Mouse (Mus musculus): ENCODE data around the gene Bcr. TPM values are rescaled to one million over a fixed set of nuclear protein-coding genes. Genes with fewer than 3 reads are reported as not detected.
A peak's percentile ranks its signal among the peaks of the same experiment; 100 is the strongest.

The Bcr gene
- polyA plus RNA-seq, 1 experiment from 2014 or later = 31.1 TPM

DNA sequence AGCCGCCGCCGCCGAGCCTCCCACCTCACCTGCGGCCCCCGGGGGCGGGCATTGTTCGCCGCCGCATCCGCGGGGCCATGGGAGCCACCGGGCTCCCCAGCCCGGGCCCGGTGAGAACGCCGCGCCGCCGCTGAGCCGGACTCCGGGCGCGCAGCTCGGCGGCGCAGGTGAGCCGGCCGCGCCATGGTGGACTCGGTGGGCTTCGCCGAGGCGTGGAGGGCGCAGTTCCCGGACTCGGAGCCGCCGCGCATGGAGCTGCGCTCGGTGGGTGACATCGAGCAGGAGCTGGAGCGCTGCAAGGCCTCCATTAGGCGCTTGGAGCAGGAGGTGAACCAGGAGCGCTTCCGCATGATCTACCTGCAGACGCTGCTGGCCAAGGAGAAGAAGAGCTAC, 447 bp downstream of the Bcr start:
- peak overlapping the region; percentile 90 for H3K4me2 ChIP-seq
- H3K4me3 ChIP-seq (ENCODE audit: low read depth, low read length) = peak overlapping the region; percentile 83
- H3K27ac ChIP-seq (ENCODE audit: low read depth, low read length) = peak overlapping the region; percentile 41; the same call in 1 of the 2 replicates
- H3K36me3 ChIP-seq (ENCODE audit: control insufficient read depth, insufficient read depth, low read length) = no peaks in the 10 kb centered on the region
- WGBS (ENCODE audit: insufficient replicate concordance) = under 1% methylated on average over 39 of the region's 48 CpGs
- peaks cover 35% of the 10 kb centered on the region for H3K4me1 ChIP-seq (ENCODE audit: control insufficient read depth, insufficient read depth, low read length)
- peaks cover 10% of the 10 kb centered on the region for H3K27me3 ChIP-seq (ENCODE audit: control insufficient read depth, insufficient read depth, low read length)
- H3K9ac ChIP-seq (ENCODE audit: low read depth, low read length) = peak overlapping the region; percentile 78
- no peaks in the 10 kb centered on the region for H3K9me3 ChIP-seq (replicated peaks; ENCODE audit: control insufficient read depth, low read length)
- ATAC-seq (replicated peaks; ENCODE audit: insufficient number of reproducible peaks, low FRiP score, low TSS enrichment) = peak; percentile 2; the same call in 1 of the 2 replicates

GRCm38 (mm10) chr10:75061341-75062188, 1.2 kb downstream of the Bcr start:
- 1% methylated on average over 70 of the region's 71 CpGs for WGBS (ENCODE audit: insufficient replicate concordance)
- Histone ChIP-seq H3K36me3 (ENCODE audit: control insufficient read depth, insufficient read depth, low read length) (no peaks in the 10 kb centered on the region), H3K27ac (ENCODE audit: low read depth, low read length) (no peak overlapping the region), H3K4me3 (ENCODE audit: low read depth, low read length) (peak overlapping the region; percentile 83), H3K9me3 (replicated peaks; ENCODE audit: control insufficient read depth, low read length) (no peaks in the 10 kb centered on the region), H3K4me2 (peak overlapping the region; percentile 90), H3K27me3 (ENCODE audit: control insufficient read depth, insufficient read depth, low read length) (peaks cover 10% of the 10 kb centered on the region), H3K4me1 (ENCODE audit: control insufficient read depth, insufficient read depth, low read length) (peaks cover 35% of the 10 kb centered on the region), H3K9ac (ENCODE audit: low read depth, low read length) (peak overlapping the region; percentile 78)
- ATAC-seq (replicated peaks; ENCODE audit: insufficient number of reproducible peaks, low FRiP score, low TSS enrichment) = no peak

DNA sequence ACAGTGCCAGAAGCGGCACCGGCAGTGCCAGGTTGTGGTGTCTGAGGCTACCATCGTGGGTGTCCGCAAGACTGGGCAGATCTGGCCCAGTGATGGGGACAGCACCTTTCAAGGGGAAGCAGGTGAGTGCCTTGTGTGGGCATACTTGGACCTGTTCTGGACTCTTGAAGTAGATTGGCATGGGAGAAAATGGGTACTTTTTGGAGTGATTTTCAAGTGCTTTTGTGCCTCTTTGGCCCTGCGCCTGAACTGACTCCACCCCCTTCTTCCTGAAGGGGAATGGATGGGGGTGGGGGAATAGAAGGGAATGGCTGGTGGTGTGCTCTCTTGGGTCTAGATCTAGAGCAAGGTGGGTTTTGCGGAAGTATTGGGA, 1.8 kb downstream of the Bcr start:
- H3K36me3 ChIP-seq (ENCODE audit: control insufficient read depth, insufficient read depth, low read length) = no peaks in the 10 kb centered on the region
- peak overlapping the region; percentile 83 for H3K4me3 ChIP-seq (ENCODE audit: low read depth, low read length)
- H3K4me1 ChIP-seq (ENCODE audit: control insufficient read depth, insufficient read depth, low read length) = peaks cover 35% of the 10 kb centered on the region
- WGBS (ENCODE audit: insufficient replicate concordance) = 15% methylated on average over 6 of the region's 6 CpGs
- ATAC-seq (replicated peaks; ENCODE audit: insufficient number of reproducible peaks, low FRiP score, low TSS enrichment) = no peak
- peak overlapping the region; percentile 90 for H3K4me2 ChIP-seq
- H3K27ac ChIP-seq (ENCODE audit: low read depth, low read length) = no peak overlapping the region
- H3K9ac ChIP-seq (ENCODE audit: low read depth, low read length) = peak overlapping the region; percentile 78; the same call in 1 of the 2 replicates
- peaks cover 10% of the 10 kb centered on the region for H3K27me3 ChIP-seq (ENCODE audit: control insufficient read depth, insufficient read depth, low read length)
- H3K9me3 ChIP-seq (replicated peaks; ENCODE audit: control insufficient read depth, low read length) = no peaks in the 10 kb centered on the region

DNA sequence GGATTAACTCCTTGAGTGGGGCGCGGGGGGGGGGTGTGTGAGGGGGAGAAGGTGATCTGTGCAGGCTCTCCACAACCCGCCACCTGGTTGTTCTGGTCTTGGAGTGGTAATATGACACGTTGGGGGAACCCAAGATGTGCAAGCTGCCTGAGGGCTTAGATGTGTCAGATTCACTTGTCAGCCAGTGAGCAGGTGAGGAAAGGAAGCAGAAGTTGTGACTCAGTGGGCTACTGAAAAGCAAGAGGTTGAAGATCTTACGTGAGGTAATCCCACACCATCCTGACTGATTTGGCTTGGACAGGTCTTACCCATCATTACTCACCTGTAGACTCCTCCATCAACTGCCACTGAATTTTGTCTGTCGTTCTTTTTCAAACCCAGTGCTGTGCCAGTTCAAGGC, 2.2 kb downstream of the Bcr start:
- Histone ChIP-seq H3K9me3 (replicated peaks; ENCODE audit: control insufficient read depth, low read length) (no peaks in the 10 kb centered on the region), H3K36me3 (ENCODE audit: control insufficient read depth, insufficient read depth, low read length) (no peaks in the 10 kb centered on the region), H3K27ac (ENCODE audit: low read depth, low read length) (no peak overlapping the region), H3K4me3 (ENCODE audit: low read depth, low read length) (peak overlapping the region; percentile 83), H3K27me3 (ENCODE audit: control insufficient read depth, insufficient read depth, low read length) (peaks cover 10% of the 10 kb centered on the region), H3K4me2 (peak overlapping the region; percentile 90), H3K9ac (ENCODE audit: low read depth, low read length) (no peak overlapping the region), H3K4me1 (ENCODE audit: control insufficient read depth, insufficient read depth, low read length) (peaks cover 39% of the 10 kb centered on the region)
- WGBS (ENCODE audit: insufficient replicate concordance) = 44% methylated on average over 6 of the region's 6 CpGs
- no peak for ATAC-seq (replicated peaks; ENCODE audit: insufficient number of reproducible peaks, low FRiP score, low TSS enrichment)

GRCm38 (mm10) chr10:75063301-75063965, 3.0 kb downstream of the Bcr start:
- Histone ChIP-seq H3K4me1 (ENCODE audit: control insufficient read depth, insufficient read depth, low read length) (peaks cover 39% of the 10 kb centered on the region), H3K9ac (ENCODE audit: low read depth, low read length) (0 out of 2 replicates have a peak overlapping the region, but pooled peaks have one; percentile 7), H3K27ac (ENCODE audit: low read depth, low read length) (no peak overlapping the region), H3K4me3 (ENCODE audit: low read depth, low read length) (peak overlapping the region; percentile 83), H3K36me3 (ENCODE audit: control insufficient read depth, insufficient read depth, low read length) (no peaks in the 10 kb centered on the region), H3K27me3 (ENCODE audit: control insufficient read depth, insufficient read depth, low read length) (peaks cover 10% of the 10 kb centered on the region), H3K4me2 (peak overlapping the region; percentile 90), H3K9me3 (replicated peaks; ENCODE audit: control insufficient read depth, low read length) (no peaks in the 10 kb centered on the region)
- ATAC-seq (replicated peaks; ENCODE audit: insufficient number of reproducible peaks, low FRiP score, low TSS enrichment) = no peak
- WGBS (ENCODE audit: insufficient replicate concordance) = 41% methylated on average over 12 of the region's 12 CpGs

DNA sequence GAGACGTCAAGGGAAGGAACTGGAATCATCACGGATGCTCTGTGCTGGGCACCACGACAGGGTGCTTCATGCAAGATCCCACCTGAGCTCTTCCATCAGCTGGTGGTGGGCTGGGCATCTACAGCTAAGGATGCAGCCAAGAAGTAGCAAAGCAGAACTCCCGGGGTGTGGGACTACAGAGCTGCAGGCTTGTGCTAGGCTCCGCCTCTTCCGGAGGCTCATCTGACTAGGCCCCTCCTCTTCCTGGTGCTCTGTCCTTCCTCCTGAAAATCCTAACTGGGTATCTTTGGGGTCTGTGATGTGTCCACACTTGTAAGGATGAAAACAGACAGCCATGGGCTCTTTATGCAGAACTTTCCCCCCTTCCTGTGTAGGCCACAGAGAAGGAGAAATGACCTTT, 5.3 kb downstream of the Bcr start:
- Histone ChIP-seq H3K9me3 (replicated peaks; ENCODE audit: control insufficient read depth, low read length) (no peaks in the 10 kb centered on the region), H3K4me3 (ENCODE audit: low read depth, low read length) (no peak overlapping the region), H3K27ac (ENCODE audit: low read depth, low read length) (no peak overlapping the region), H3K27me3 (ENCODE audit: control insufficient read depth, insufficient read depth, low read length) (peaks cover 10% of the 10 kb centered on the region), H3K36me3 (ENCODE audit: control insufficient read depth, insufficient read depth, low read length) (no peaks in the 10 kb centered on the region), H3K9ac (ENCODE audit: low read depth, low read length) (no peak overlapping the region), H3K4me2 (no peak overlapping the region), H3K4me1 (ENCODE audit: control insufficient read depth, insufficient read depth, low read length) (peaks cover 46% of the 10 kb centered on the region)
- 75% methylated on average over 6 of the region's 6 CpGs for WGBS (ENCODE audit: insufficient replicate concordance)
- no peak for ATAC-seq (replicated peaks; ENCODE audit: insufficient number of reproducible peaks, low FRiP score, low TSS enrichment)

DNA sequence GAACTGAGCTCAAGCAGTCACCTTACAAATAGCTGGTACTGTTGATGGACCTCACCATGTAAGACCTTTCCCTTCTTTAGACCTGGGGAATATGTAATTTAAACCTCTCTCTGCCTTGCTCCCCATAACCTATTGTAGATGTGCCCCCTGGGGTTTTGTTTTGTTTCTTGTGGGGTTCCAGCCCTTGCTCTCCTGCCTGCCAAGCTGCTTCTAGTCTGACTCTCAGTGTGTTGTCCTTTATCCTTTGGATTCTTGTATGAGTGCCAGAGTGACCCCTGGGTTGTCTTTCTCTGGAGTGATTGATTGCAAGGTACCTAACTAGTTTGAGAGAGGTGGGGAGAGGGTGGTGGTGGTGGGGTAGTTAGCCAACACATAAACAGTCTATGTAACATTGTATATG, 7.1 kb downstream of the Bcr start:
- Histone ChIP-seq H3K4me3 (ENCODE audit: low read depth, low read length) (no peak overlapping the region), H3K4me2 (no peak overlapping the region), H3K36me3 (ENCODE audit: control insufficient read depth, insufficient read depth, low read length) (no peaks in the 10 kb centered on the region), H3K9me3 (replicated peaks; ENCODE audit: control insufficient read depth, low read length) (no peaks in the 10 kb centered on the region), H3K4me1 (ENCODE audit: control insufficient read depth, insufficient read depth, low read length) (peaks cover 34% of the 10 kb centered on the region), H3K27ac (ENCODE audit: low read depth, low read length) (no peak overlapping the region), H3K27me3 (ENCODE audit: control insufficient read depth, insufficient read depth, low read length) (no peaks in the 10 kb centered on the region), H3K9ac (ENCODE audit: low read depth, low read length) (no peak overlapping the region)
- no peak for ATAC-seq (replicated peaks; ENCODE audit: insufficient number of reproducible peaks, low FRiP score, low TSS enrichment)

DNA sequence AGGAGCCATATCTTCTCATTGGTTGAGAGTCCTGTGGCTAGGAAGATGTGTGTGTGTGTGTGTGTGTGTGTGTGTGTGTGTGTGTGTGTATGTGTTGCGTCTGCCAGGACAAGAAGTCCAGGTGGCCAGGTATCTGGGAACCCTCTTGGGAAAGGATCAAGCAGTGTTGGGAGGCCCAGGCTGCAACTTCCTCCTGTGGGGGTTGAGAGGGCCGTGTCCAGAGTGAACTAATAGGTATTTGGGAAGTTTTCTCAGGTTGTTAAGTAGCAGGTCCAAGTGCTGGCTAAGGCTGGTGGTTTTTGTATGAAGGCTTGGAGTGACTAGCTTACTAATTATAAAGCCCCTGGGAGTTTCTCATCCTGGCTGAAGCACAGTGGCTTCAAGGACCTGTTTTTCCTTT, 7.7 kb downstream of the Bcr start:
- Histone ChIP-seq H3K36me3 (ENCODE audit: control insufficient read depth, insufficient read depth, low read length) (no peaks in the 10 kb centered on the region), H3K4me3 (ENCODE audit: low read depth, low read length) (no peak overlapping the region), H3K9me3 (replicated peaks; ENCODE audit: control insufficient read depth, low read length) (no peaks in the 10 kb centered on the region), H3K27ac (ENCODE audit: low read depth, low read length) (no peak overlapping the region), H3K27me3 (ENCODE audit: control insufficient read depth, insufficient read depth, low read length) (no peaks in the 10 kb centered on the region), H3K9ac (ENCODE audit: low read depth, low read length) (no peak overlapping the region), H3K4me2 (no peak overlapping the region), H3K4me1 (ENCODE audit: control insufficient read depth, insufficient read depth, low read length) (peaks cover 30% of the 10 kb centered on the region)
- no peak for ATAC-seq (replicated peaks; ENCODE audit: insufficient number of reproducible peaks, low FRiP score, low TSS enrichment)
- WGBS (ENCODE audit: insufficient replicate concordance) = 53% methylated on average over 2 of the region's 2 CpGs
